Mouse (Mus musculus) bone marrow macrophage, adult 2 months (primary cell): ENCODE measurements around the gene Gm33543. TPM values are rescaled to one million over a fixed set of nuclear protein-coding genes. Genes with fewer than 3 reads are reported as not detected.

Source experiments
- H3K27ac ChIP-seq: 2 replicates; pipeline ENCODE4 v1.5.1; 2012; ENCODE audit warnings: low read depth, low read length; ENCODE audit not compliant: insufficient read depth
- H3K4me1 ChIP-seq: 2 replicates; pipeline ENCODE4 v1.6.1; 2012; ENCODE audit warnings: low read length; ENCODE audit not compliant: control insufficient read depth, insufficient read depth
- H3K4me3 ChIP-seq: 2 replicates; pipeline ENCODE4 v1.5.1; 2012; ENCODE audit warnings: mild to moderate bottlenecking, low read length, moderate library complexity; ENCODE audit not compliant: insufficient read depth
- CTCF ChIP-seq: IDR thresholded peaks from 2 replicates; pipeline ENCODE4 v1.5.1; 2012; ENCODE audit warnings: low read depth, mild to moderate bottlenecking, low read length, moderate library complexity
- POLR2A ChIP-seq: IDR thresholded peaks from 2 replicates; pipeline ENCODE4 v1.6.1; 2012; ENCODE audit warnings: mild to moderate bottlenecking, low read depth, low read length, borderline replicate concordance
- polyA plus RNA-seq: library from polyadenylated mRNA; stranded (reverse); fragments of >200 nt; gene quantifications from 2 replicates; pipeline ENCODE4 v1.2.4, GENCODE M21; 2012; ENCODE audit not compliant: missing spikeins, insufficient read depth, insufficient read length

Gm33543 gene
- polyA plus RNA-seq, 1 experiment = not detected

DNA sequence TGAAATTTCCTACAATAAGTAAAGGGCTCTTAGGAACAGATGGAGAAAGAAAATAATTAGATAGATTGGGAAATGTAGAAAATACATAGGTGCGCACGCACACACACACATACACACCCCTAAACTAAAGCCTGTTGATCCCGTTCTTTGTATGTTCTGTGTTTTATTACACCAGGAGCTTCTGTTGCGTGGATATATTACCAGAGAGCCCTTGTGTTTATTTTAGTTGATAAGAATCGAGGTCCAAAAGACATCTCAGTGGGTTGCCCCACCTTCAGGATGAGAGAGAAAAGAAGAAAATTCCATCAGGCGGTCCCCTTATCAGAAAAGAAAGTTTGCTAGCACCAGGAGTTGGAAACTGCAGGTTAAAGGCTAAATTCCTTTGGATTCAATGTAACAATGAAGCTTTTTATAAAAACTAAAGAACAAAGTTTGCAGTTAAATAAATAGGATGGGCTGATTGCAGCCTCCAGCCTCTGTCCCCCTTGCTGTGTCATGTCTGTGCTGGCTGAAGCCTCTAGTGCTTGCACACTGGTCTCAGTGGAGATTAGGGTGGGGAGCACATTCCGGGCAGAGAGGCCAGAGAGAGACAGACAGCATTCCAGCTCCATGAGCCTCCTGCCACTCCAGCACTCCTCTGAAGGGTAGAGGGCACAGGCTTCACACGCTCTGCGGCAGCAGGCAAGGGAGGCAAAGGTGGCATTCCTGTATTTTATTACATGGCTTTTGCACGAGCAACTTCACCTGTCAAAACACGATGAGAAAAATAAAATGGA, 21.8 kb upstream of the Gm33543 start:
- peaks cover 5% of the 10 kb centered on the region for H3K4me1 ChIP-seq
- H3K27ac ChIP-seq = no peak overlapping the region
- no peak overlapping the region for H3K4me3 ChIP-seq
- TF ChIP-seq CTCF (no peak), POLR2A (no peak)

DNA sequence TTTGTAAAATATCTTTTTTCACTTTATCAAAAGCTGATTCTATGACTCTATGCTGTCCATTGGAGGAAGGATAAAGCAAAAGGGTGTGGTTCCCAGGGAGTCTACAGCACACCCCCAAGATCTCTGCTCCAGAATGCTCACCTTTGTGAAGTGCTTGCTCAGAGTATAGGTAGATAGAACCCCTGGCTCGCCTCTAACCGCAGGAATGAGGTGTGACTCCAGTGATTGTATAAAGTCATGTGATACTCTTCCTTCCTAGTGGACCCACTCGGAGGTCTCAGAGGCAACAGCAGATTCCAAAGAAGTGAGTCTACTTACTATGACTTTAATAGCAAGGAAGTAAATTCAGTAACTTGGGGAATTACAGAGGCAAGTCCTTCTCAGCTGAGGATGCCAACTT, 19.9 kb upstream of the Gm33543 start:
- TF ChIP-seq POLR2A (no peak), CTCF (no peak)
- H3K4me1 ChIP-seq = peaks cover under 1% of the 10 kb centered on the region; the same call in 1 of the 2 replicates
- H3K4me3 ChIP-seq = no peak overlapping the region
- H3K27ac ChIP-seq = no peak overlapping the region

DNA sequence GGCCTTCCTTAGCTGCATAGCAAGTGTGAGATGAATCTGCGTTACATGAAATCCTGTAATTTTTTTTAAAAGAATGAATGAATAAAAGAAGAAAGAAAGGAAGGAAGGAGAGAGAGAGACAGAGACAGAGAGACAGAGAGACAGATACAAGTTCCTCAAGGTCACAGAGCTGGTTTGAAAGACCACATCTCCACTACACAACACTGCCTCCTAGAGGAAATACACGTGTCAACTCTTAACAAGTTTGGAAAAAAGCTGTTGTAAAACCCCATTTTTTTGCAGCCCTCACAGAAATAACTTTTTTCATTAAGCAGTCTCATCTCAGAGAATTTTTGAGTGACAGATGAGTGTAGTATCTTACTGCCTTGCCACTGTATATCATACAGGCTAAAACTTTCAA, 15.4 kb upstream of the Gm33543 start:
- H3K27ac ChIP-seq = no peak overlapping the region
- H3K4me3 ChIP-seq = no peak overlapping the region
- TF ChIP-seq POLR2A = no peak
- no peak for TF ChIP-seq CTCF
- no peaks in the 10 kb centered on the region for H3K4me1 ChIP-seq

DNA sequence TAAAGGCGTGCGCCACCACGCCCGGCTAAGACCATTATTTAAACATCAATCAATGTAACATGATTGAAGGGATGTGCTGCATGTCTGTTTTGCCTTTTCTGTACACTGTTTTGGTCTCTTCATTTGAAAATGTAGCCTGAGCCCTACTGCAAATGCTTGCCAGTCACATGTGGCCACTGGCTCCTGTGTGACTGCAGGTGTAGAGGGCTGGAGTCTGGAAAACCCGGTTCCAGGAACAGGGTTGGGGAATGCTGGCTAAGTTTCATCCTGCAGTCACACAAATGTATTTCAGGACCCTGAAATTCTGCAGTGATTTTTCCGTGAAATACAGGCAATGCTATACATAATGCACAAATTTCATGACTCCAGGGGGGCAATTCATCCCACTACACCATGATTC, 12.7 kb upstream of the Gm33543 start:
- no peak overlapping the region for H3K27ac ChIP-seq
- no peak for TF ChIP-seq POLR2A
- TF ChIP-seq CTCF = no peak
- H3K4me1 ChIP-seq = peaks cover 3% of the 10 kb centered on the region; the same call in 1 of the 2 replicates
- no peak overlapping the region for H3K4me3 ChIP-seq

DNA sequence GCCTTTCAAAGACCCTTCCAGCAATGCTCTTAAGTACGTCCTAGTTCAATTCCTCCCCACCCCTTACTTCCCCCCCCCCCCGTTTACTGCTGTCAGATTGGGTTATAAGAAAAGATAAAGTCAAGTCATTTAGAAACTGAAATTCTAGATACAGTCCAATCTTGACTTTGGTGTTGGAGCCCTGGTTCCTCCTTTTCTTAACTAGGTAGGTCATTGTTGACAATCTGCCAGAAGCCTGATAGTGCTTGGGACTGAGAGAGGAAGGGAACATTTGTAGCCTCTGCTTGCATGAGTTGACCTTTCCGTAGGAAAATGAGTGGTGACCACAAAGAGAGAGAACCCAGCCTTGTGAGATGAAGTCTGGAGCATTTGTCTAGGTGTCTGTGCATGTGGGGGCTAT, 7.8 kb upstream of the Gm33543 start:
- H3K4me1 ChIP-seq = peaks cover 8% of the 10 kb centered on the region
- H3K4me3 ChIP-seq = no peak overlapping the region
- H3K27ac ChIP-seq = no peak overlapping the region
- TF ChIP-seq CTCF (no peak), POLR2A (no peak)

DNA sequence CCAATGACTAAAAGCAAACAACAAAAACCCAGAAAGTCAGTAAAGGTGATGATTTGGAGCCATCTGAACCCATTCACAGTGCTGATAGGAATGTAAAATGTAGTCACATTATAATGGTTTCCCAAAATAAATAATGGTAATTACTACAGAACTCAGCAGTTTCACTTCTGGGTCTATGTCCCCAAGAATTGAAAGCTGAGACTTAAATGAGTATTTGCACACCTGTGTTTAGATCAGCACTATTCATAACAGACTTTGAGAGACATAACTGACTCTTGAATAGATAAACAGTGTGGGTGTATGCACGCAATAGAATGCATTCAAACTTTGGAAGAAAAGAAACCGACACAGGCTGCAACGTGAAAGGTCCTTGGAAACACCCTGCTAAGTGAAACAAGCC, 4.0 kb upstream of the Gm33543 start:
- Histone ChIP-seq H3K27ac (no peak overlapping the region), H3K4me3 (no peak overlapping the region), H3K4me1 (peaks cover 17% of the 10 kb centered on the region)
- TF ChIP-seq POLR2A (no peak), CTCF (no peak)

DNA sequence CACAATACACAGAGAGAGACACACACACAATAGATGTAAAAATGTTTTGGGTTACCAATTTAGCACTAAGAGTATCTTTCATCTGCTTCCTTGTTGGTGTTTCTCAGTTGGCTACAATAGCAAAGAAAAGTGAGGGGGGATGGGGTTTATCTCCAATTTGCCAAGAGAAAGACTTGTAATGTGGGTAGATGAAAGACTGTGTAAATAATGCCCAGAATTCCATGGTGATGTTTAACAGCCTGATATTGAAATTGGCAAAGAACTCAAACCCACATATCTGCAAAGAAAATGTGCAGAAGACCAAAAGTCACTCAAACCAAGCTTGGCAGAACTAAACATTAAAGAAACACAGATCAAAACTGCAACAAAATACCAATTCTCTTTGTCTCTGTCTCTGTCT, 3.6 kb upstream of the Gm33543 start:
- H3K4me1 ChIP-seq = peaks cover 20% of the 10 kb centered on the region
- TF ChIP-seq POLR2A = no peak
- no peak for TF ChIP-seq CTCF
- H3K4me3 ChIP-seq = no peak overlapping the region
- H3K27ac ChIP-seq = no peak overlapping the region

DNA sequence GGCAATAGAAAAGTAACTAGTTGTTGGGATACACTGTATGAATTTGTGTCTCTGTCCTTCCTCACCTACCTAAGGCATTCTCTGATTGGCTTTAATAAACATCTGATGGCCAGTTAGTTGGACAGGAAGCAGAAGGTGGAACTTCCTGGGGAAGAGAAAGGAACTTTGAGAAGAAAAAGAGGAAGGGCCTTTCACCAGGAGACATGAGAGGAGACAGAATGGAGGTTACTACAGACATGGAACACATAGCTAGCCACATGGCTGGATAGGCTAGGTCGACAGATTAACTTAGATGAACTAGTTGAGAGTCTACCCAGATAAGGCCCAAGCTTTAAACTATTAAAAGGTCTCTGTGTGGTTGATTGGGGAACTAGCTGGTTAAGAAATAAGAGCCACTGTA, 1.1 kb upstream of the Gm33543 start:
- no peak overlapping the region for H3K4me3 ChIP-seq
- H3K27ac ChIP-seq = no peak overlapping the region
- H3K4me1 ChIP-seq = peaks cover 17% of the 10 kb centered on the region
- TF ChIP-seq CTCF (no peak), POLR2A (no peak)

DNA sequence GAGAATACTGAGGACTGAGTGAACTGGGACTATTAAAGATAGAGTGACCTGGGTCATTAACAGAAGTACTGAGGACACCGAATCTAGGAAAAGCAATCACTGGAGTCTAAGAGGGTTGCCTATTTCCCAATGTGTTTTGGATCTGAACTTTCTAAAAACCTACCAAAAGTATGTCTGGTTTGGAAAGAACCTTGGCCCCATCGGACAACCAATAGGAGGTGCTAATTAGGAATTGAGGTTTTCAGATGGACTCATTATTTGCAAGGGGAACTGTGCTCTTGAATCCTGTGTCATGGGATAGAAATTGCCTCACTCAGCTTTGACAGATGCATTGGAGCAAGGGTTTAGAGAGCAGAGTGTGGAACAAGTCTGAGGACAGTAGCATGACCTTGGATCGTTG, 1.5 kb downstream of the Gm33543 start:
- peaks cover 15% of the 10 kb centered on the region for H3K4me1 ChIP-seq
- no peak for TF ChIP-seq CTCF
- no peak for TF ChIP-seq POLR2A
- H3K27ac ChIP-seq = no peak overlapping the region
- H3K4me3 ChIP-seq = no peak overlapping the region

DNA sequence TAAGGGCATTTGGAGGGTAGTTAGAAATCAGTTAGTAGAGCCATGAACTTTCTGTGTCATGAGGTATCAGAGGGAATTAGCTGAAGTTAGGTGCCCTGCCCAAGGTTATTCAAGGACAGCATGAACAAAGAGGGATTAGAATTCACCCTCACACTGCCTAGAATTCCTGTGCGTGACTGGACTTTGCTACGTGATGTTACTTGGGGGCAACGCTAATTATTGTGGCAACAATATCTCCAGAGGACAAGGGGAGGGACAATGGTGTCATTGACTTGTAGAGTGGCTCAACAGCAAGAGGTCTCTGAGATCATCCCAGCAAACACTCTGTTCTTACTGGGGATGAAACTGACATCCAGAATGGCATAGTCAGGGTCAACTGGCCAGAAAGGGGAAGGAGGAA, 2.9 kb downstream of the Gm33543 start:
- Histone ChIP-seq H3K4me1 (peaks cover 15% of the 10 kb centered on the region), H3K4me3 (no peak overlapping the region), H3K27ac (no peak overlapping the region)
- no peak for TF ChIP-seq POLR2A
- no peak for TF ChIP-seq CTCF

DNA sequence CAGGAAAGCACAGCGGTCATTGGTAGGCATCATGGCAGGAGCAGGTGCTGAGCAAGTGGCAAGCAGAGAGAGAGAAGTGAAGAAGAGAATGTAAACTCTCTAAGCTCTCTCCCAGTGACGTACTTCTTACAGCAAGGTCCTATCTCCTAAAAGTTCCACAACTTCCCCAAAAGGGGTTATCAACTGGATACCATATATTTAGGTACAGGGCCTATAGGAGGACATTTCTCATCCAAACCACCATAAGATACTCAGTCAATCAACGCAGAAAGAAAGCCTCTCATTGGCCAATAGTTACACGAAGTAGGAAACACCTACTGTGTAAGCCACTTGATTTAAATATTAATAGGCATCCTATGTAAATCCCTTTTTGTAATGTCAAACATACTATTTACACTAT, 3.7 kb downstream of the Gm33543 start:
- Histone ChIP-seq H3K4me3 (no peak overlapping the region), H3K4me1 (peaks cover 15% of the 10 kb centered on the region), H3K27ac (no peak overlapping the region)
- TF ChIP-seq POLR2A (no peak), CTCF (no peak)
